Mouse (Mus musculus) thymus, adult 2 months (tissue): ENCODE measurements around the gene Gfer. TPM values are rescaled to one million over a fixed set of nuclear protein-coding genes. Genes with fewer than 3 reads are reported as not detected.
A peak's percentile ranks its signal among the peaks of the same experiment; 100 is the strongest.

ENCODE experiments used
- DNase-seq: peaks from one replicate; pipeline ENCODE4 v3.0.0; 2021
- H3K27ac ChIP-seq: fragments of 200-500 bp; 2 replicates; pipeline ENCODE4 v1.5.1; 2012; ENCODE audit warnings: low read length, control low read depth; ENCODE audit not compliant: control insufficient read depth, insufficient read depth
- H3K27me3 ChIP-seq: fragments of 200-500 bp; 2 replicates; pipeline ENCODE4 v1.6.1; 2012; ENCODE audit warnings: mild to moderate bottlenecking, low read length, moderate library complexity, mixed read lengths; ENCODE audit not compliant: control insufficient read depth, insufficient read depth
- H3K36me3 ChIP-seq: fragments of 200-500 bp; 2 replicates; pipeline ENCODE4 v1.6.1; 2012; ENCODE audit warnings: mild to moderate bottlenecking, low read length, moderate library complexity; ENCODE audit not compliant: control insufficient read depth, insufficient read depth
- H3K4me1 ChIP-seq: fragments of 200-500 bp; replicated peaks from 2 replicates; pipeline ENCODE4 v1.6.1; 2012; ENCODE audit warnings: low read length; ENCODE audit not compliant: control insufficient read depth, insufficient read depth
- H3K4me3 ChIP-seq: fragments of 200-500 bp; 2 replicates; pipeline ENCODE4 v1.5.1; 2012; ENCODE audit warnings: mild to moderate bottlenecking, low read length, control low read depth, moderate library complexity; ENCODE audit not compliant: control insufficient read depth, insufficient read depth
- CTCF ChIP-seq: fragments of 200-500 bp; IDR thresholded peaks from 2 replicates; pipeline ENCODE4 v1.5.1; 2012; ENCODE audit warnings: mild to moderate bottlenecking, control low read depth, low read length, moderate library complexity, borderline replicate concordance; ENCODE audit not compliant: control insufficient read depth, poor library complexity, insufficient read depth; ENCODE audit errors: extremely low read depth
- POLR2A ChIP-seq: fragments of 200-500 bp; IDR thresholded peaks from 2 replicates; pipeline ENCODE4 v1.6.1; 2012; ENCODE audit warnings: mild to moderate bottlenecking, low read length, control low read depth, moderate library complexity; ENCODE audit not compliant: control insufficient read depth, poor library complexity, insufficient read depth; ENCODE audit errors: extremely low read depth
- WGBS: fragments of 180-500 bp; shearing (Covaris S2); methylation state at CpG from one replicate; pipeline ENCODE4 v1.1.7; 2018; 5-methylcytosine and 5-hydroxymethylcytosine counted together
- polyA plus RNA-seq: library from polyadenylated mRNA; depleted of rRNA; stranded (reverse); fragments of >200 nt; gene quantifications from 2 replicates; pipeline ENCODE4 v1.2.3, GENCODE M21; 2012

Gfer gene
- polyA plus RNA-seq, 1 experiment, result 24.3 TPM

- Histone ChIP-seq H3K4me1 (peaks cover 12% of the 10 kb centered on the region), H3K27ac (no peak overlapping the region)
- WGBS, result 39% methylated on average over 8 of the region's 8 CpGs
These were observed 41.3 kb upstream of the Gfer start for GRCm38 (mm10) chr17:24737135-24737810.

GRCm38 (mm10) chr17:24736330-24737051 is 40.5 kb upstream of the Gfer start, which contains the start of gene Msrb1:
TSS of gene Msrb1 (plus strand) at chr17:24736642.
- WGBS, result 2% methylated on average over 29 of the region's 29 CpGs
- Histone ChIP-seq H3K4me3 (peak within 1 kb of the TSS; percentile 79), H3K27me3 (no peaks in the 10 kb centered on the region), H3K4me1 (peaks cover 12% of the 10 kb centered on the region), H3K36me3 (no peaks in the 10 kb centered on the region; the same call in 1 of the 2 replicates), H3K27ac (peak within 1 kb of the TSS; percentile 17)
- DNase-seq, result peak; percentile 97
- TF ChIP-seq POLR2A, result peak; percentile 53
- peak; percentile 34; the same call in 1 of the 2 replicates for TF ChIP-seq CTCF

More at GRCm38 (mm10) chr17:24737135-24737810, 41.3 kb upstream of the Gfer start:
- peak overlapping the region; percentile 79 for H3K4me3 ChIP-seq
- H3K27me3 ChIP-seq, result no peaks in the 10 kb centered on the region
- H3K36me3 ChIP-seq, result no peaks in the 10 kb centered on the region; the same call in 1 of the 2 replicates
- TF ChIP-seq CTCF (no peak), POLR2A (no peak)
- DNase-seq, result no peak

DNA sequence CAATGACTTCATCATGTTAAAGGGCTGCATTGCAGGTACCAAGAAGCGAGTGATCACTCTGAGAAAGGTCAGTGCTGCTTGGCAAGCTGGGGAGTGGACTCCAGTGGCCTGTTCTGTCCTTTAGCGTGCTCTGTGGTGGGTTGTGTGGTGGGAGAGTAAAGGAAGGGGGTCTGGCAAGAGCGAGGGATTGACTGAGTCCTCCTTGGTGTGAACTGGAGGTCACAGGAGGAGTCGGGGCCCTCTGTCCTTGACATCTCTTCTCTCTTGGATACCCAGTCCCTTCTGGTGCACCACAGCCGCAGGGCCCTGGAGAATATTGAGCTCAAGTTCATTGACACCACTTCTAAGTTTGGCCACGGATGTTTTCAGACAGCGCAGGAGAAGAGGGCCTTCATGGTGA is 39.5 kb upstream of the Gfer start:
- H3K27me3 ChIP-seq, result no peaks in the 10 kb centered on the region
- no peak for TF ChIP-seq CTCF
- no peak for TF ChIP-seq POLR2A
- no peak overlapping the region for H3K27ac ChIP-seq
- 98% methylated on average over 7 of the region's 7 CpGs for WGBS
- H3K36me3 ChIP-seq, result no peaks in the 10 kb centered on the region; the same call in 1 of the 2 replicates
- no peak overlapping the region for H3K4me3 ChIP-seq
- DNase-seq, result no peak
- peaks cover 12% of the 10 kb centered on the region for H3K4me1 ChIP-seq

DNA sequence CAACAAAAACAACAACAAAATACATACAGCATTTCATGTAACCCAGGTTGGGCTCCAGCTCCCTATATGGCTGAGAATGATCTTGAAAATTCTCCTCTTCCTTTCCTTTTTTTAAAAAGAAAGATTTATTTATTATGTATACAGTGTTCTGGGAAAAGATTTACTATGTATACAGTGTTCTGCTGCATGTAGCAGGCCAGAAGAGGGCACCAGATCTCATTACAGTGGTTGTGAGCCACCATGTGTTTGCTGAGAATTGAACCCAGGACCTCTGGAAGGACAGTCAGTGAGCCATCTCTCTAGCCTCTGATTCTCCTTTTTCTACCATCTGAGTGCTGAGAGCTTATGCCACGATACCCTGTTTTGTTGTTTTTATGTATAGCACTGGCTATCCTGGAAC is 38.6 kb upstream of the Gfer start:
- Histone ChIP-seq H3K27ac (no peak overlapping the region), H3K27me3 (no peaks in the 10 kb centered on the region), H3K36me3 (no peaks in the 10 kb centered on the region), H3K4me3 (no peak overlapping the region), H3K4me1 (peaks cover 12% of the 10 kb centered on the region)
- TF ChIP-seq POLR2A, result no peak
- 95% methylated on average over 1 of the region's 1 CpGs for WGBS
- DNase-seq, result no peak

DNA sequence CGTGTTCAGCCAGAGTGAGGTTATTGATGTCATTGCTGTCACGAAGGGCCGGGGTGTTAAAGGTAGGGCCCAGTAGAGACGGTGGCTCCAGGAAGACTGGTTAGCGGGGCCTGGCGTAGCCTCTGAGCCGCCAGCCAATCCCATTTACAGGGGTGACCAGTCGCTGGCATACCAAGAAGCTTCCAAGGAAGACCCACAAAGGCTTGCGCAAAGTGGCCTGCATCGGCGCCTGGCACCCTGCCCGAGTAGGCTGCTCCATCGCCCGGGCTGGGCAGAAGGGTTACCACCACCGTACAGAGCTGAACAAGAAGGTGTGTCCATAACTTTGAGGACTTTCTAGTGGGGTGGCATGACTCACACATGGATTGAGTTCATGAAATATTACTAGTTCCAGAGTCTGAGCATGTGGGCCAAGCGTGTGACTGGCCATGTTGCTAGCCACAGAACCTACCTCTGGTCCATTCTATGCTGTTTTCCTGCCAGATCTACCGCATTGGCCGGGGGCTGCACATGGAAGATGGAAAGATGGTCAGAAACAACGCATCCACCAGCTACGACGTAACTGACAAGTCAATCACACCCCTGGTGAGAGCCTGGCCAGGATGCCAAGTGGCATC is 37.6 kb upstream of the Gfer start:
- WGBS, result 95% methylated on average over 21 of the region's 21 CpGs
- DNase-seq, result no peak
- H3K27ac ChIP-seq, result no peak overlapping the region
- H3K27me3 ChIP-seq, result no peaks in the 10 kb centered on the region
- no peak overlapping the region for H3K4me3 ChIP-seq
- H3K4me1 ChIP-seq, result peaks cover 12% of the 10 kb centered on the region
- no peaks in the 10 kb centered on the region for H3K36me3 ChIP-seq
- TF ChIP-seq POLR2A (no peak), CTCF (no peak)

- H3K4me3 ChIP-seq, result no peak overlapping the region
- no peak overlapping the region for H3K27ac ChIP-seq
- WGBS, result 91% methylated on average over 12 of the region's 12 CpGs
- no peaks in the 10 kb centered on the region for H3K36me3 ChIP-seq
- DNase-seq, result no peak
- no peaks in the 10 kb centered on the region for H3K27me3 ChIP-seq
- H3K4me1 ChIP-seq, result peaks cover 11% of the 10 kb centered on the region
- TF ChIP-seq POLR2A (no peak), CTCF (no peak)
These were observed 36.4 kb upstream of the Gfer start for GRCm38 (mm10) chr17:24732233-24732935.
